Comparison of ENCODE assay signal across 24 mouse cellular contexts in genomic region chr10:122342356-122342755, GRCm38 (mm10).
A peak's percentile ranks its signal among the peaks of the same experiment; 100 is the strongest.
DNase-seq lines count a peak whose midpoint lies in the region; ATAC-seq and TF ChIP-seq lines count a peak whose summit lies in the region.
"Had no signal": no experiment of that assay in that cellular context is flagged by ENCODE, and none has a peak within 500 bp of the region (broad histone marks: within the 10 kb centered on the region; RNA-seq: fewer than 3 reads in every experiment).

No protein-coding gene starts in this region.

- peak; percentile 7 for DNase-seq in adrenal gland, postnatal 14 days
- DNase-seq in adrenal gland, adult 8-10 months = no peak
- DNase-seq in heart, postnatal 0 days (ENCODE audit: low spot score) = peak; percentile 30
- DNase-seq in heart, postnatal 36 days = no peak
- peak; percentile 79 for DNase-seq in liver, adult 2 months (ENCODE audit: extremely low read depth, low read depth, low spot score)
- peak; percentile 14 for DNase-seq in kidney, postnatal 14 days
- DNase-seq in thymus, postnatal 25 days = no peak
- DNase-seq: cerebellum, adult 11 months; cerebellum, postnatal 10 days; gastrocnemius, postnatal 10 days; heart, adult 11 months; right cerebral cortex, postnatal 14 days; thymus, adult 18-20 months had no signal

- H3K4me1 ChIP-seq in heart, postnatal 0 days (ENCODE audit: control insufficient read depth, insufficient read depth) = no peaks in the 10 kb centered on the region
- peaks cover 4% of the 10 kb centered on the region for H3K4me1 ChIP-seq in liver, adult 2 months (ENCODE audit: control insufficient read depth, insufficient read depth, low read length)
- no peaks in the 10 kb centered on the region for H3K4me1 ChIP-seq in liver, embryonic 12.5 days
- H3K4me1 ChIP-seq: embryonic facial prominence, embryonic 12.5 days; forebrain, embryonic 13.5 days; hindbrain, embryonic 10.5 days; limb, embryonic 10.5 days; midbrain, embryonic 10.5 days had no signal

- no peaks in the 10 kb centered on the region for H3K79me2 ChIP-seq in liver, adult 2 months (ENCODE audit: control insufficient read depth, insufficient read depth, low read length)

- no peak overlapping the region for H3K27ac ChIP-seq in heart, postnatal 0 days (ENCODE audit: low read depth)
- no peak overlapping the region for H3K27ac ChIP-seq in liver, adult 2 months (replicated peaks; ENCODE audit: insufficient read depth, low read depth, low read length)
- H3K27ac ChIP-seq in liver, embryonic 12.5 days = no peak overlapping the region
- H3K27ac ChIP-seq: embryonic facial prominence, embryonic 12.5 days; forebrain, embryonic 13.5 days; hindbrain, embryonic 10.5 days; hindbrain, postnatal 0 days; limb, embryonic 10.5 days; macrophage; midbrain, embryonic 10.5 days had no signal

- intact Hi-C loops in heart, postnatal 36 days (cut with DNase I) = no loop called here

- peak overlapping the region; percentile 15; the same call in 1 of the 2 replicates for H3K4me2 ChIP-seq in heart, postnatal 0 days (ENCODE audit: low read depth, low read length)
- H3K4me2 ChIP-seq in liver, embryonic 12.5 days = no peak overlapping the region
- H3K4me2 ChIP-seq: embryonic facial prominence, embryonic 12.5 days; forebrain, embryonic 13.5 days; liver, embryonic 11.5 days had no signal

- TF ChIP-seq EP300 in heart, postnatal 0 days (IDR thresholded peaks at IDR 0.05; ENCODE audit: low read depth) = no peak

- no peak for ATAC-seq in heart, postnatal 0 days (ENCODE audit: insufficient read depth, low read depth)
- ATAC-seq in liver, embryonic 12.5 days = no peak
- ATAC-seq: forebrain, embryonic 13.5 days; hindbrain, postnatal 0 days had no signal

- no peaks in the 10 kb centered on the region for H3K27me3 ChIP-seq in heart, postnatal 0 days (ENCODE audit: control insufficient read depth, insufficient read depth, low read length)
- no peaks in the 10 kb centered on the region for H3K27me3 ChIP-seq in liver, adult 2 months (ENCODE audit: control insufficient read depth, insufficient read depth, low read length)
- H3K27me3 ChIP-seq in liver, embryonic 12.5 days (replicated peaks) = no peaks in the 10 kb centered on the region
- H3K27me3 ChIP-seq: CH12.LX; embryonic facial prominence, embryonic 12.5 days; forebrain, embryonic 13.5 days had no signal

- no peaks in the 10 kb centered on the region for H3K9me3 ChIP-seq in heart, postnatal 0 days (replicated peaks; ENCODE audit: control insufficient read depth, low read length)
- H3K9me3 ChIP-seq in liver, embryonic 12.5 days (replicated peaks) = peaks cover 2% of the 10 kb centered on the region
- H3K9me3 ChIP-seq: embryonic facial prominence, embryonic 12.5 days; forebrain, embryonic 13.5 days; hindbrain, embryonic 10.5 days; limb, embryonic 10.5 days; midbrain, embryonic 10.5 days had no signal

- TF ChIP-seq CTCF in heart, postnatal 0 days (IDR thresholded peaks at IDR 0.05; ENCODE audit: low read depth) = no peak
- TF ChIP-seq CTCF in liver, adult 2 months (IDR thresholded peaks at IDR 0.05; ENCODE audit: low read depth, low read length) = no peak

- no peak overlapping the region for H3K4me3 ChIP-seq in heart, postnatal 0 days (ENCODE audit: low read depth, low read length)
- no peak overlapping the region for H3K4me3 ChIP-seq in liver, adult 2 months (ENCODE audit: insufficient read depth, low read depth, low read length)
- no peak overlapping the region for H3K4me3 ChIP-seq in liver, embryonic 12.5 days
- H3K4me3 ChIP-seq: embryonic facial prominence, embryonic 12.5 days; erythroblast, embryonic 14.5 days; forebrain, embryonic 13.5 days; hindbrain, embryonic 10.5 days; limb, embryonic 10.5 days; midbrain, embryonic 10.5 days had no signal

- no peak overlapping the region for H3K9ac ChIP-seq in heart, postnatal 0 days (replicated peaks; ENCODE audit: low read depth, low read length)
- no peak overlapping the region for H3K9ac ChIP-seq in liver, adult 2 months (ENCODE audit: low read depth, low read length)
- H3K9ac ChIP-seq in liver, embryonic 12.5 days = no peak overlapping the region
- H3K9ac ChIP-seq: embryonic facial prominence, embryonic 12.5 days; forebrain, embryonic 13.5 days had no signal

- 34% methylated on average over 12 of the region's 12 CpGs for WGBS in heart, postnatal 0 days
- WGBS in liver, adult 2 months = 45% methylated on average over 12 of the region's 12 CpGs
- WGBS in liver, embryonic 12.5 days (ENCODE audit: insufficient replicate concordance) = 61% methylated on average over 12 of the region's 12 CpGs

- no peaks in the 10 kb centered on the region for H3K36me3 ChIP-seq in heart, postnatal 0 days (replicated peaks; ENCODE audit: control insufficient read depth, insufficient read depth, low read length)
- no peaks in the 10 kb centered on the region for H3K36me3 ChIP-seq in liver, adult 2 months (ENCODE audit: control insufficient read depth, insufficient read depth, low read length)
- H3K36me3 ChIP-seq in liver, embryonic 12.5 days = no peaks in the 10 kb centered on the region
- H3K36me3 ChIP-seq: embryonic facial prominence, embryonic 12.5 days; hindbrain, embryonic 10.5 days; limb, embryonic 10.5 days; midbrain, embryonic 10.5 days had no signal

- no peak for TF ChIP-seq POLR2A in liver, adult 2 months (IDR thresholded peaks at IDR 0.05; ENCODE audit: extremely low read depth, insufficient read depth, low read length)

Comparison
In these comparisons a context has a peak if more than half of its experiments do, and no peak if none do; other contexts are left out.
1. DNase-seq: peak in adrenal gland, postnatal 14 days (single experiment), heart, postnatal 0 days (single experiment), liver, adult 2 months (single experiment) and kidney, postnatal 14 days (single experiment); none in adrenal gland, adult 8-10 months (single experiment), heart, postnatal 36 days (0 of 2) and thymus, postnatal 25 days (single experiment).